Mouse (Mus musculus): ENCODE results near the gene Pqbp1. TPM values are rescaled to one million over a fixed set of nuclear protein-coding genes. Genes with fewer than 3 reads are reported as not detected.

Pqbp1 gene
- polyA plus RNA-seq (2015; fragmentation: Nextera tagmentation; extraction: Ambion mirVana) = 58.2 and 60.3 TPM in 2 replicates

DNA sequence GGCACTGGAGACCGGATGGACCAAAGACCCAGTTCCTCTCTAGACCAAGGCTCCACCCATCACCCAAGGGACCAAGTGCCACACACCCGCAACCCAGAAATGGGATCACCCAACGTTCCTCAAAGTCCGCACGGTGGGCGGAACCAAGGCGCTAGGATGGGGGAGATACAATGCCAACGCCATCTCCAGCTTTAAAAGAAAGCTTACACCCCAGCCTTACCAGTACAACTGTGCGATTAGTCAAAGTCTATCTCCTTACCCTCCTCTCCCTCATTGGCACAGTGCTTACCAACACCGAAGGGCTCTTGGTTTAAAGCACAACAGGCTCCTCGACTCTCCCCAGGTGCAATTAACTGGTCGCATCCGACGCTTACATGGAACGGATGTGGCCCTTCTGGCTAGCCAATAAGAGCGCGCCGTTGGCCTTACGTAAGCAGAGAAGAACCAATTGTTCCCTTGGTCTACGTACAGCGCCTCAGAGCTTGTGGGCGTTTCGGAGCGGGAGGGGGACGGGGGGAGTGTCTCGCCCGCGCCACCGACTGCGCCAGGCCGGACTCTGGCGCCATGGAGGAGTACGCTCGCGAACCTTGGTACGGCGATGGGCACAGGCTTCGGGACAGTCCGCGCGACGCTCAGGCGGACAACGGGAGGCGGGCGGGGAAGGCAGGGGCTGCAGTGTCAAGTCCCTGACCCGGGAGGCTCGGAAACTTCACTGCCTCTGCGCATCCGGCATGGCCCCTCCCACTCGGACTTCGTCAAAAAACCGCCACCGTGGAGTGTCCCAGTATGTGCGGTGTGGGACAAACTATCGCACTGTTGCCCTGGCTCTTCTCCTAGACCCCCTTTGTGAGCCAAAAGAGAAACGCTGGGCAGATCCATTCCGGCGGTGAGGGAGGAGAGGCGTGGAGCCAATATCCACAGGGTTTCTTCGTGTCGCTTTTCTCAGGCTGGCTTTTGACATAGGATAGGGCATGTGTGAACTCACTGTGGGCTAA is at the start of gene Pqbp1, which contains the start of gene Timm17b:
Gene Pqbp1, minus strand, starts transcription at position 390 of the 995 bp plus-strand sequence.
Gene Timm17b, plus strand, starts transcription at position 478 of the 995 bp plus-strand sequence.
- DNase-seq (peak; percentile 84), ATAC-seq (ENCODE audit: low read depth) (peak; percentile 99)
- Histone ChIP-seq H3K9ac (peak within 1 kb of the TSS; percentile 72), H3K9me3 (replicated peaks) (no peaks in the 10 kb centered on the region), H3K36me3 (peaks cover 18% of the 10 kb centered on the region), H3K4me3 (replicated peaks) (peak within 1 kb of the TSS; percentile 69), H3K4me1 (replicated peaks) (peaks cover 13% of the 10 kb centered on the region), H3K27me3 (no peaks in the 10 kb centered on the region), H3K4me2 (peak within 1 kb of the TSS; percentile 75), H3K27ac (peak within 1 kb of the TSS; percentile 73)
- 10% methylated on average over 62 of the region's 62 CpGs for WGBS (ENCODE audit: insufficient replicate concordance)

DNA sequence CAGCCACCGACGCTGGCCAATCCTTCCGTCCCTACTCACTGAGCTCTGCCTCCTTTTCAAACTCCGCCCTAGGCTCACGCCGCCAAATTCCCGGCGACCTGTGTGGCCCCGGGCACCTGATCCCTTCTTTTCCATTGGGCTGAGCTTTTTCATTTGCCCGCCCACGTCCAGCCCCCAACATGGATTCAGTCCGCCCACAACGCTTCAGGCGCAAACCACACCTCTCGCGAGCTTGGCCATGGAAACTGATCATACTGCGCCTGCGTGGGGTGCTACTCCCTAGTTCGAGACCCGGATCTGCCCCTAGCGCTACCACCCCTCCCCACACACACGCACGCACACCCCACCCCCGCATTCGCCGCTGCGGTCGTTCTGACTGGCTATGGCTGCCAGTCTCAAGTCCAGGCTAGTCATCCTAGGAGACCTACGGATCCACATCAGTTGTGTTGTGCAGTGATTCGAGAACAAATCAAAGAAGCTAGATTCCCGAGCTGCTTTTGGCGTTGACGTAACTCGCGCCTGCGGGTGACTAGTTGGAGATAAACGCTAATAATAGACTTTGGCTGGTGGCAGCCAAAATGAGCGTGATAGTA is 48.9 kb upstream of the Pqbp1 start:
- ATAC-seq (ENCODE audit: low read depth) (peak; percentile 98), DNase-seq (peak; percentile 91)
- H3K36me3 ChIP-seq = no peaks in the 10 kb centered on the region
- peaks cover 10% of the 10 kb centered on the region for H3K4me1 ChIP-seq (replicated peaks)
- 8% methylated on average over 38 of the region's 38 CpGs for WGBS (ENCODE audit: insufficient replicate concordance)
- peak overlapping the region; percentile 69 for H3K9ac ChIP-seq
- H3K9me3 ChIP-seq (replicated peaks) = no peaks in the 10 kb centered on the region
- peak overlapping the region; percentile 64 for H3K4me3 ChIP-seq (replicated peaks)
- H3K4me2 ChIP-seq = peak overlapping the region; percentile 76
- no peaks in the 10 kb centered on the region for H3K27me3 ChIP-seq
- H3K27ac ChIP-seq = no peak overlapping the region

DNA sequence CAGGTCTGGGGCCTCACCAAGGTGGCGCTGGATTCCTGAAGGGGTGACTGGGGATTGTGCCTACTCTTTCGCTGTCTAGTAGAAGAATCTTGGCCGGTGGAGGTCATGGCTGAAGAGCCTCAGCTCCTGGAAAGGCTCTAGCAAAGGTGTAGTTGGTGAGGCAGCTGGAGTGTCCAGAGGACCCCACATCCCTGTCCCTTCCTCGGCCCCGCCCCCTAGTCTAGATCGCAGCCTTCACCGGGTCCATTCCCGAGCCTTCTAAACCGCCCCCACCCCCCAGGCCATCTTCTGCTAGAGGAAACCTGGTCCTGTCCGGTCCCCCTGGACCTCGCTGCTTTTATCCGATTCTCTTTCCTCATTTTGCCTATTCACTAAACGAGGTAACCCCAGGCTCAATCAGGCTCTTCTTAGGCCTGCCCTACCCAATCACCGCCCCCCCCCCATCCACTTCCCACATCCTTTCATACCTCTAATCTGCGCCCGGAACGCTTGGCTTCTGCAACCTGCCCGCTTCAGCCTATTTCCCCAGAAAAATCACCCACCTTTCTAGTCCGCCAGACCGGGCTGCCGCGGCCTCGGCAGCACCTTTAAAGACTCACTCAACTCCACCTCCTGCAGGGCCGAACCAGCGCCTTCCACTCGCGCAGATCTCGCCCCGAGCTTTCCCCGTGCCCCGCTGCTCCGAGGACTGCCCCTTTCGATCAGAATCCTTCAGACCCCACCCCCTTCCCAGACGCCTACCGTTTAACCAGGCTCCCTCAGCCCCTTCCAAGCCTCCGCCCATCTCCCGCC is 48.2 kb upstream of the Pqbp1 start, which contains the start of gene Hdac6:
Gene Hdac6, minus strand, starts transcription at position 782 of the 792 bp plus-strand sequence.
- Histone ChIP-seq H3K27ac (no peak within 1 kb of the TSS), H3K36me3 (peaks cover 2% of the 10 kb centered on the region; the same call in 1 of the 2 replicates), H3K4me3 (replicated peaks) (peak within 1 kb of the TSS; percentile 64), H3K9me3 (replicated peaks) (no peaks in the 10 kb centered on the region), H3K9ac (peak within 1 kb of the TSS; percentile 69), H3K27me3 (no peaks in the 10 kb centered on the region), H3K4me2 (peak within 1 kb of the TSS; percentile 76), H3K4me1 (replicated peaks) (peaks cover 10% of the 10 kb centered on the region)
- ATAC-seq (ENCODE audit: low read depth) = no peak
- WGBS (ENCODE audit: insufficient replicate concordance) = 12% methylated on average over 37 of the region's 37 CpGs
- DNase-seq = no peak

DNA sequence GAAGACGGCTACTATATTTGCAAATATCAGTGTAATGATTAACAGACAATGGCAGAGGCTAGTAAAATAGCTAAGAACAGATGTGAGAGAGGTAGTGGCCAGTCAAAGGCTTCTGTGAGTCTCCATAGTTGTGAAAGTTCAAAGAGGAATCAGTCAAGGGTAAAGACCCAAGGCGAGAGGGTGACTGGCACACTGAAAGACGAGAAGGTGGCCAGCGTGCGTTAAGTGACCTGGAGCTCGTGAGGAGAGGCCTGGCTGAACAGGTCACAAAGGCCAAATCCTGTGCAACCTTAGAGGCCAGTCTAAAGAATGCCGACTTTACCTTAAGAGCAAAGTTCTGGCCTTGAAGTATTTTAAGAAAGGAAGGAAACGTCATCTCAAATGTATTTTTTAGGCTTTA is 46.5 kb upstream of the Pqbp1 start:
- Histone ChIP-seq H3K9ac (no peak overlapping the region), H3K4me1 (replicated peaks) (peaks cover 10% of the 10 kb centered on the region), H3K27ac (no peak overlapping the region), H3K9me3 (replicated peaks) (no peaks in the 10 kb centered on the region), H3K27me3 (no peaks in the 10 kb centered on the region), H3K36me3 (peaks cover 2% of the 10 kb centered on the region; the same call in 1 of the 2 replicates), H3K4me2 (no peak overlapping the region), H3K4me3 (replicated peaks) (no peak overlapping the region)
- 78% methylated on average over 8 of the region's 8 CpGs for WGBS (ENCODE audit: insufficient replicate concordance)
- no peak for DNase-seq
- no peak for ATAC-seq (ENCODE audit: low read depth)

DNA sequence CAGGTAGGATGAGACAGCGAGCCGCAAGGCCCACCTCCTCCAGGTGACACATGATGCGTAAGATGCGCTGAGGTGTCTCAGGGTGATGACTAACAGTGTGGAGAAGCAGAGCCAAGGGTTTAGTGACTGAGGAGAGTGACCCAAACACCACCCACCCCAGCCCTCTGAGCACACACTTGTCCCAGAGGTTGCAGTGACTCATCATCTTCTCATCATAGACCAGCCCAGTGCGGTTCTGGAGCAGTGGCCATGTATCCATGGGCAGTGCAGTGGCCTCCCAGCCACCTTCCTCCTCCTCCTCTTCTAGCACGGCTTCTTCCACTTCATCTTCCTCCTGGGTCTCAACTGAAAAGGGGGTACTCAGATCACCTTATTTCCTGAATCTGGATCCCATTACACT is 38.6 kb upstream of the Pqbp1 start:
- H3K4me1 ChIP-seq (replicated peaks) = no peaks in the 10 kb centered on the region
- H3K4me3 ChIP-seq (replicated peaks) = no peak overlapping the region
- WGBS (ENCODE audit: insufficient replicate concordance) = 81% methylated on average over 6 of the region's 6 CpGs
- H3K27me3 ChIP-seq = no peaks in the 10 kb centered on the region
- H3K9me3 ChIP-seq (replicated peaks) = no peaks in the 10 kb centered on the region
- no peak overlapping the region for H3K9ac ChIP-seq
- no peak overlapping the region for H3K27ac ChIP-seq
- no peak overlapping the region for H3K4me2 ChIP-seq
- H3K36me3 ChIP-seq = peaks cover 1% of the 10 kb centered on the region; the same call in 1 of the 2 replicates
- no peak for DNase-seq
- ATAC-seq (ENCODE audit: low read depth) = no peak

DNA sequence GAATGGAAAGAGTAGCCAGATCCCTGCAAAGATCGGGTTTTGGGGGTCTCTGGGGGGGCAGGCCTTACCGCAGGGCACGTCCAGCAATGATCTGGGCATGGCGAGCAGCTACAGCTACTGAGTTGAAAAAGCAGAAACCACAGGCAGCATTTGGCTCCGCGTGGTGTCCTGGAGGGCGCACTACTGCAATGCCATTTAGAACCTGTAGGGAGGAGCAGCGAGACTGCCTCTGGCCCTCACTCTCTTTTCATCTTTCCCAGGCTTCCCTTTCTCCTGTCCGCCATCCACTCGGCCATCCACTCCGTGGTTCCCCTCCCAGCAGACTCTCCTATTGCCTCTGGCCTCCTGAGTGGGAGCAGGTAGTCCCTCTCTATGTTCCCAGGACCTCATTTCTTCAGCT is 37.8 kb upstream of the Pqbp1 start:
- Histone ChIP-seq H3K4me1 (replicated peaks) (no peaks in the 10 kb centered on the region), H3K4me2 (no peak overlapping the region), H3K27ac (no peak overlapping the region), H3K4me3 (replicated peaks) (no peak overlapping the region), H3K36me3 (no peaks in the 10 kb centered on the region), H3K9me3 (replicated peaks) (no peaks in the 10 kb centered on the region), H3K27me3 (no peaks in the 10 kb centered on the region), H3K9ac (no peak overlapping the region)
- 40% methylated on average over 11 of the region's 11 CpGs for WGBS (ENCODE audit: insufficient replicate concordance)
- ATAC-seq (ENCODE audit: low read depth) (no peak), DNase-seq (no peak)

DNA sequence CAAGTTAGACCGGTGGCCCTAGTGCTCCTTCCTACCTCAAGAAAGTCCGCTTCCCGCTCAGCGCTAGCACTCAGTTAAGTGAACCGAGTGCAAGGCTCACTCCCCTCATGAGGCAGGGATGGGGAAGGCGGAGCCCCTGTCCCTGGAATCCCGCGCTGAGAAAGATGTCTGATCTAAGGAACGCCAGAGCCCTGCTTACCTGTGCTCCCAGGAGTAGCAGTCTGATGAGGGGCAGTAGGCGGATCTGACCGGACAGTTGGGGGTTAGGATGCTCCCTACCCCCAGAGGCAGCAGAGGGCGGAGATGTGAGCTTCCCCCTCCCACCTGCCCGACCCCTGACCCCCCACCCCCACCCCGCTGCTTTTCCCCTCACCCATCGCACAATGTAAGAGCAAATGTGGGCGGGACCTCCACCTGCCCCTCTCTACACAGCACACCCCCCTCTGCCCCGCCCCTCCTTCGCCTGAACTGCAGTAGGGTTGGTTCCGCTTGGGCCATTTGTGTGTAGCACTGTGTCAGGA is 29.3 kb upstream of the Pqbp1 start, which contains the start of gene Eras:
Gene Eras, minus strand, starts transcription at position 338 of the 521 bp plus-strand sequence.
- H3K4me2 ChIP-seq = no peak within 1 kb of the TSS
- peaks cover 65% of the 10 kb centered on the region for H3K27me3 ChIP-seq
- no peak within 1 kb of the TSS for H3K4me3 ChIP-seq (replicated peaks)
- WGBS (ENCODE audit: insufficient replicate concordance) = 15% methylated on average over 19 of the region's 19 CpGs
- no peak within 1 kb of the TSS for H3K27ac ChIP-seq
- H3K9ac ChIP-seq = no peak within 1 kb of the TSS
- H3K4me1 ChIP-seq (replicated peaks) = no peaks in the 10 kb centered on the region
- no peaks in the 10 kb centered on the region for H3K36me3 ChIP-seq
- H3K9me3 ChIP-seq (replicated peaks) = no peaks in the 10 kb centered on the region
- no peak for ATAC-seq (ENCODE audit: low read depth)
- no peak for DNase-seq

DNA sequence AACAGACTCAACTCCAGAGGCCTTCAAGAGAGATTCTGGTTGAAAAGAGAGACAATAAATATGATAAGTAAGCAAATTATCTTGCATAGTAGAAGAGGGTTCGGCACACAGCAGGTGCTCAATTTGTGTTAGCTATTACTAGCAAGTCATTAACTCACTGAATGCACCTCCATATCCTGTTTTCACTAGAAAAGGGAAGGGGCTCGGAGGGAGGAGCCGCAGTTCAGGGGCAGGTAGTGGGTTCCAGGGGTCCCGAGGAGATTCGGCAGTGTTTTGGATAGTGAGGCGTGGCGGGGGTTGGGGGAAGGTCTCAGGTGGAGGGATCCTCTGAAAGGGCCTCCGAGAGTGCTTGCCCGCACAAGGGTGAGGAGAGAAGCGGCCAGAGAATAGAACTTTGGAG is 28.0 kb upstream of the Pqbp1 start:
- no peak overlapping the region for H3K27ac ChIP-seq
- H3K27me3 ChIP-seq = peaks cover 77% of the 10 kb centered on the region
- H3K9ac ChIP-seq = no peak overlapping the region
- WGBS (ENCODE audit: insufficient replicate concordance) = 18% methylated on average over 10 of the region's 10 CpGs
- H3K4me3 ChIP-seq (replicated peaks) = no peak overlapping the region
- H3K4me2 ChIP-seq = no peak overlapping the region
- H3K9me3 ChIP-seq (replicated peaks) = no peaks in the 10 kb centered on the region
- H3K4me1 ChIP-seq (replicated peaks) = 0 out of 2 replicates have a peak, but pooled peaks cover 2% of the 10 kb centered on the region
- DNase-seq = no peak
- ATAC-seq (ENCODE audit: low read depth) = no peak
- H3K36me3 ChIP-seq = no peaks in the 10 kb centered on the region

DNA sequence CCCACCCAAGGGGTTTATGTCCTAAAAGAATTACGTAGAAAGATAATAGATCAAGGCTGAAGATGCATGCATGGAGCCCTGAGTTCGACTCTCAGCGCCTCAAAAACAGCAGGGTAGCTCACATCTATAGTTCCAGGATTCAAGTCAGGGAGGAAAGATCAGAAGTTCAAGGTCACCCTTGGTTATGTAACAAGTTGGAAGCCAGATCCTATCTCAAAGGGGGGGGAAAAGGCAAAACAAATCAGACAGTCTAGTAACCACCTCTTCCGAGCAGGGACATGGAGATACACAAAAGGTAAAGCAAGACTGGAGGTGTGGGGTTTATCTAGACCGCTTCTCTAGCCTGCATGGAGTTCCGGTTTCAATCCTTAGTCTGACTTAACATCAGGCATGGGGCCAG is 27.2 kb upstream of the Pqbp1 start:
- H3K9ac ChIP-seq = no peak overlapping the region
- 0 out of 2 replicates have a peak, but pooled peaks cover 2% of the 10 kb centered on the region for H3K4me1 ChIP-seq (replicated peaks)
- no peak overlapping the region for H3K4me3 ChIP-seq (replicated peaks)
- no peaks in the 10 kb centered on the region for H3K9me3 ChIP-seq (replicated peaks)
- no peak overlapping the region for H3K4me2 ChIP-seq
- H3K36me3 ChIP-seq = no peaks in the 10 kb centered on the region
- peaks cover 85% of the 10 kb centered on the region for H3K27me3 ChIP-seq
- no peak overlapping the region for H3K27ac ChIP-seq
- DNase-seq (no peak), ATAC-seq (ENCODE audit: low read depth) (no peak)
- WGBS (ENCODE audit: insufficient replicate concordance) = 52% methylated on average over 6 of the region's 6 CpGs

DNA sequence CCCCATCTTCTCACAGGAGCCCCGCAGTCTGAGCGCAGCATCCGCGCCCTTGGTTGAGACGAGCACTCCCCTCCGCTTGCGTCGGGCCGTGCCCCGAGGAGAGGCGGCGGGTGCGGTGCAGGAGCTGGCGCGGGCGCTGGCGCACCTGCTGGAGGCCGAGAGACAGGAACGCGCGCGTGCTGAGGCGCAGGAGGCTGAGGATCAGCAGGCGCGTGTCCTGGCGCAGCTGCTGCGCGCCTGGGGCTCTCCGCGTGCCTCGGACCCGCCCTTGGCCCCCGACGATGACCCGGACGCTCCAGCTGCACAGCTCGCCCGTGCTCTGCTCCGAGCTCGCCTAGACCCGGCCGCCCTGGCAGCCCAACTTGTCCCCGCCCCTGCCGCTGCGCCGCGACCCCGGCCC is 23.0 kb upstream of the Pqbp1 start:
- ATAC-seq (ENCODE audit: low read depth) = no peak

More for the DNA sequence above, 23.0 kb upstream of the Pqbp1 start:
- Histone ChIP-seq H3K4me1 (replicated peaks) (0 out of 2 replicates have a peak, but pooled peaks cover 2% of the 10 kb centered on the region), H3K9ac (no peak overlapping the region), H3K4me2 (peak overlapping the region; percentile 33), H3K27me3 (peaks cover 88% of the 10 kb centered on the region), H3K36me3 (no peaks in the 10 kb centered on the region), H3K27ac (no peak overlapping the region), H3K9me3 (replicated peaks) (no peaks in the 10 kb centered on the region), H3K4me3 (replicated peaks) (peak overlapping the region; percentile 23)
- 13% methylated on average over 45 of the region's 48 CpGs for WGBS (ENCODE audit: insufficient replicate concordance)
- no peak for DNase-seq
